Mouse (Mus musculus): ENCODE data around the gene Lce3a. TPM values are rescaled to one million over a fixed set of nuclear protein-coding genes. Genes with fewer than 3 reads are reported as not detected.
A peak's percentile ranks its signal among the peaks of the same experiment; 100 is the strongest.

Gene Lce3a
- not detected in 2 replicates for polyA plus RNA-seq (2012; rRNA removed)

DNA sequence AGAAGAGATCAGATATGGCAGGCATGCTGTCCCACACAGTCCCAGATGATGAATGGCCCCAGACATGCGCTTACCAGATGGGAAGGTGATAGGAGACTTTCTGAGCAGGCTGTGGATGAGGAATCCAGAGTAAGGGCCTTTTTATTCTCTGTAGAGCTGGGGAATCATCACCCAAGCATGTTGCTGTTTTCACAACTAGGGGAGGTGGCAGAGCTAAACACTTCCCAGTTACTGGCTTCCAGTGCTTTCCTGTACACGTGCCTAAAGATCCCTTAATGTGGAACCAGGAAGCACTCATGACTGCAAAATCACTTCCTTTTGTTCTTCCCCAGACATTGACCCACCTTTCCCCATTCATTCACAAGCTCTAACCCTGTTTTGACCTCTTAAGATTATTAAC lies at the start of gene Lce3a:
TSS of gene Lce3a (minus strand) at position 101 of the 400 bp plus-strand sequence.
- no peak for DNase-seq (ENCODE audit: low read depth, low spot score)
- WGBS: 51% methylated on average over 2 of the region's 2 CpGs

DNA sequence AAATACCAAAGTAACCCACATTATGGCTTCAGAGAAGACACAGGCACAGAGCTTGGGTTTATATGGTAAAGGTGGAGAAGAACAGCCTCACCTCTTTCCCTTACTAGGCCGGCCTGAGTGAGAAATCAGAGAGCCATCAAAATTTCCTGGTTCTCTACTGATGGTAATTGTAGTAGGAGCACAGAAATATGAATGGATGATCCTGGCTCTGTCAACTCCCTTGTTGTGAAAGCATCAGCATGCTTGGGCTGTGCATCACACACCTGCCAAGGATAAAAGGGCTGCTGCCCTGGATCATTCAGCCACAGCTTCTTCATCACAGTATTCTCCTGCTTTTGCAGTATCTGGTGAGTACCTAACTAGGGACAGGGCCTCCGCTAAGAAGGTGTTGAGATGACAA lies 40.7 kb upstream of the Lce3a start, which contains the start of gene Lce3e:
TSS of gene Lce3e (plus strand) at position 301 of the 400 bp plus-strand sequence.
- WGBS: 88% methylated on average over 2 of the region's 2 CpGs

DNA sequence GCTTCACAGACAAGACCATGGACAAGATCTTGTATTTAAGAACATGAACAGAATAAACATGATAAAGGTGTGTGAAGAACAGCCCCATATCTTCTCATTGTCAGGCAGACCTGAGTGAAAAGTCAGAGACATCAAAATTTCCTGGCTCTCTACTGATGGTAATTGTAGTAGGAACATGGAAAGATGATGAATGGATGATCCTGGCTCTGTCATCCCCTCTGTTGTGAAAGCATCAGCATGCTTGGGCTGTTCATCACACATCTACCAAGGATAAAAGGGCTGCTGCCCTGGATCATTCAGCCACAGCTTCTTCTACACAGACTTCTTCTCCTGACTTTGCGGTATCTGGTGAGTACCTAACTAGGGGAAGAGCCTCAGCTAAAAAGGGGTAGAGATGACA lies 31.1 kb upstream of the Lce3a start, which contains the start of gene Lce3d:
TSS of gene Lce3d (plus strand) at position 301 of the 400 bp plus-strand sequence.
- 94% methylated on average over 1 of the region's 1 CpGs for WGBS
- no peak for DNase-seq (ENCODE audit: low read depth, low spot score)

More for the DNA sequence above, 40.7 kb upstream of the Lce3a start, which contains the start of gene Lce3e:
- DNase-seq (ENCODE audit: low read depth, low spot score): no peak

DNA sequence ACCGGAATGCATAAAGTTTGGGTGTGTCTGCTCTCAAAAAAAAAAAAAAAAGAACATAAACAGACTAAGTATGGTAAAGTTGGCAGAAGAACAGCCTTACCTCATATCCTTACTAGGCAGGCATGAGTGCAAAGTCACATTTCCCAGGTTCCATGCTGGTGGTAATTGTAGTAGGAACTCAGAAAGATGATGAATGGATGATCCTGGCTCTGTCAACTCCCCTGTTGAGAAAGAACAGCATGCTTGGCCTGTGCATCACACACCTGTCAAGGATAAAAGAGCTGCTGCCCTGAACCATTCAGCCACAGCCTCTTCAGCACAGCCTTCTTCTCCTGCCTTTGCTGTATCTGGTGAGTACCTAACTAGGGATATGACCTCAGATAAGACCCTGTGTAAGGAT lies 18.2 kb upstream of the Lce3a start, which contains the start of gene Lce3c:
TSS of gene Lce3c (plus strand) at position 301 of the 400 bp plus-strand sequence.
- 21% methylated on average over 1 of the region's 1 CpGs for WGBS
- DNase-seq (ENCODE audit: low read depth, low spot score): no peak

DNA sequence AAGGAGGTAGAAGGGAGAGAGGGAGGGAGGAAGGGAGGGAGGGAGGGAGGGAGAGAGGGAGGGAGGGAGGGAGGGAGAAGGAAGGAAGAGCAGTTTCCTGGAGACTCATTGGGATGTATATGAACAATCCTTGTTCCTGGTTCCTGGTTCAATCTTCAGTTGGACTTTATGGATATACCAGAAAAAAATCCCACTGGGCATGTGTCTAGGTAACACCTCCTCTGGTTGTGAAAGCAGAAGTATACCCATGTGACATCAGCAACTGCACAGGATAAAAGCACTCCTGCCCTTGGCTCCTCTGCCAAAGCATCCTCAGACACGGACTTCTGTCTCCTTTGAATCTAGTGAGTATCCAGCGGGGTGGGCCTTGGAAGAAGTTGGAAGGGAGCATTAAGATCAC lies 6.6 kb upstream of the Lce3a start, which contains the start of gene Lce3b:
TSS of gene Lce3b (plus strand) at position 301 of the 400 bp plus-strand sequence.
- 57% methylated on average over 2 of the region's 2 CpGs for WGBS
- DNase-seq (ENCODE audit: low read depth, low spot score): no peak

DNA sequence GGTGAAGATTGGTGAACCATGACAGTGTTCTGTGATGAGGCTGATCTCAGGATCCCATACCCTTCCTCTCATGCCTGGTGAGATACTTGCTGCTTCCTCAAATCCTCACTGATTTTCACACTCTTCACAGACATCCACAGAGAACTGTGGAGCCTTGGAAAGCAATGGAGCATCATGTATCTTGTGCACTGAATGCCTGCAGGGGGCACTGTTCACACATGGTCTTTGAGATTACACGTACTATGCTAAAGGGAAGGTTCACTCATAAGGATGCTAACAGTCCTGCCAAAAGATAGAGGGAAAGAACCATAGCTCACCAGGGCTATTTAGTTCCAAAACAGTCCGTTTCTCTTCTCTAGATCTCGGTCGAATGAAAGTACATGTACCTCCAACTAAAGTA lies 5.7 kb downstream of the Lce3a start:
- peak; percentile 6 for DNase-seq (ENCODE audit: low read depth, low spot score)
- WGBS: 51% methylated on average over 4 of the region's 4 CpGs

DNA sequence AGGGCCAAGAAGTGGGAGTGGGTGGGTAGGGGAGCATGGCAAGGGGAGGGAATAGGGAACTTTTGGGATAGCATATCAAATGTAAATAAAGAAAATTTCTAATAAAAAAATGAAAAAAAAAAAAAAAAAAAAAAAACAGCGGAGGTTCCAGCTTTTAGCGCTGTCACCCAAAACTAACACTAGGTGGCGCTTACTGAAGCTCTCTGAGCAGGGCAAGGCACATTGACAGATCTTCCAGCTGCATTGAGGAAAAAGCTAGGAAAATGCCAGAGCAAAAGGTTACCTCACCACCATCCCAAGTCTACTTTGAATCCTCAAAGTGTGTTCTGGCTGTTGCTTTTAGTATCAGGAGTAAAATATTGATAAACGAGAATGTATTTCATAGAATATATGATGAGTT lies 18.5 kb downstream of the Lce3a start:
- 19% methylated on average over 4 of the region's 4 CpGs for WGBS
- no peak for DNase-seq (ENCODE audit: low read depth, low spot score)

DNA sequence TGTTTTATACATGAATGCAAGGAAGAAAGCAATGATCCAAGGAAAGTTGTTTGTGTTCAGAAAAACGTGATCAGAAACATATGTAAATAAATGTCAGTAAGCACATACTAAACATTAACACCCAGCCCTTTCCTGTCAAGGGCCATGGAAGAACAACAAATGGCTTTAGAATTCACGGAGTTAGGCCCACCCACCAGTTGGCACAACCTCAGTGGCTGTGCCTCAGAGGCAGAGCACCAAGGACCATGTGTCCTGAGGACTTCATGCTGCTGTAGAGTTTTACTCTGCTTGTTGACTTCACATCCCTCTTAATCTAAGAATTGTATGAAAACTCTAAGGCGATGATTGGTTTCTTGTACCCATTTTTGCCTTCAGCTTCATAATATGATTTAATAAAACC lies 20.8 kb downstream of the Lce3a start:
- no peak for DNase-seq (ENCODE audit: low read depth, low spot score)
- WGBS: 37% methylated on average over 3 of the region's 3 CpGs

DNA sequence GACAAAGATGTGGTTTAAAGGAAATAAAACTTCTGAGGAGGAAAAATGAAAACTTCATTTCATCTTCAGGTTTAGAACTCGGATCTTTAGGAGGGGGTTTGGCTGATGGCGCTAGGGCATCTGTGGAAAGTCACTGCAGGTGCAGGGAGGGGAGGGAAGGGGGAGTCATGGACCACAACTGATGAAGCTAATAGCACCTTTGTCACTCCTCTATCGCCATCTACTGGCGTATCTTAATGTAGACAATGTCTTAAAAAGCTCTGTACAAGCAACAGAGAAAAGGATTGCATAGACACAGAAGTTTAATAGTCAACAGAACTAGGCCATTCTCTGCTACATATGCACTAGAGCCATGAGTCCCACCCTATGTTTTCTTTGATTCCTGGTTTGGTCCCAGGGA lies 22.4 kb downstream of the Lce3a start:
- 39% methylated on average over 4 of the region's 4 CpGs for WGBS

DNA sequence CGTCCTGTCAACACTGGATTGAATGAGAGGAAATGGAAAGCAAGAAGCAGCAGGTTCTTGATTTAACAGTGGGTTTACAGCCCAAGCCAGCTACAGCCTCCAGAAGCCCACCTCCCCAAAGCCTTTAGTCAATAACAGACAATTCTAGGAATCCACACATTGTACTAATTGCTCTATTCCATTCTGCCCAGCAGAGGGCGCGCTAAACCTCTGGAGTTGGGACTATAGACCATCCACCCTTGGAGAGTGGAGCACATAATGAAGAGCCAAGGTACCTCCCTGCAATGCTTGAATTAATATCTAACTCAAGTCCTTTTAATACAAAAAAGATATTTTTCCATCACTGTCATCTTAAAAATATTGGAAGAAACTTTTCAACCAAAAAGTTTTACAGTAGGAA lies 23.0 kb downstream of the Lce3a start:
- DNase-seq (ENCODE audit: low read depth, low spot score): no peak
- WGBS: 18% methylated on average over 3 of the region's 3 CpGs

More for the DNA sequence above, 22.4 kb downstream of the Lce3a start:
- DNase-seq (ENCODE audit: low read depth, low spot score): no peak

DNA sequence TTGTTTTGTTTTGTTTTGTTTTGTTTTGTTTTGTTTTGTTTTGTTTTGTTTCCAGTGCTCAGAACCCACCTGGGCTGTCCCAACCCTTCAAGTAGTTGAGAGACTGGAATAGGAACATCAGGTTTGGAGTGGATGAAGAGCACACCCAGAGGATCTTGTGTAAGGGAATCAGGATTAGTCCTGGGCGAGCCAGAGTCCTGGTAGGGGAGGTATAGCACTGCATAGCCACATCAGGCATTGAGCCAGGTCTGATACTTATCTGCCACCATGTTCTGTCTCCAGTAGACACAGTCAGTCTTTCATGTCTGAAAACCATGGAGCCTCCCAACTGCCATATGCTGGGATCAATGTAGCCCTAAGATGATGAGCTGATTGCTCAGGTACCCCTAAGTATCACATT lies 31.5 kb downstream of the Lce3a start:
- WGBS: 34% methylated on average over 1 of the region's 1 CpGs
- DNase-seq (ENCODE audit: low read depth, low spot score): no peak

DNA sequence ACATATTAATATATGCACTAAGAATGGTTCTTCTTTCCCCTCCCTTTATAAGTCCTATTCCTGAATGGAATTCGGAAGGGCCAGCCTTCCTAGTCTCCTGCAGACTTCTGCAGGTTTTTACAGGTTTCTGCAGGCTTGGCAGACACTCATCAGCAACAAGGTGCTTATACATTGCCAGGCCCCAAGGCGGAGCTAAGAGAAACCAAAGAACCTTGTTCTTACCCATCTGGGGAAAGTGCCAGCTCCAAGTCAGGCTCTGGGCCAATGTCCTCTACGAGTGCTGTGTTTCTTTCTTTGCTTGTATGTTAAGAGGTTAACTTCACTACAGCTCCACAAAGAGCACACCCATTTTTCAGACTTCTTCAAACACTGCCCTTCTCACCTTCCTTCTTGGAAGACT lies 32.0 kb downstream of the Lce3a start:
- no peak for DNase-seq (ENCODE audit: low read depth, low spot score)
- WGBS: 38% methylated on average over 3 of the region's 3 CpGs

Other genes with a start within 250 kb of the Lce3a start
- gene Lce1c, start 247.0 kb downstream of the Lce3a start, polyA plus RNA-seq (2012; rRNA removed): not detected in 2 replicates
- not detected in 2 replicates for gene Lce1d, start 239.0 kb downstream of the Lce3a start, polyA plus RNA-seq (2012; rRNA removed)
- not detected in 2 replicates for gene Lce1e, start 217.2 kb downstream of the Lce3a start, polyA plus RNA-seq (2012; rRNA removed)
- gene Lce1f, start 205.9 kb downstream of the Lce3a start, polyA plus RNA-seq (2012; rRNA removed): not detected in 2 replicates
- gene Gm38119, start 187.1 kb downstream of the Lce3a start, polyA plus RNA-seq (2012; rRNA removed): not detected in 2 replicates
- not detected in 2 replicates for gene Lce1g, start 173.9 kb downstream of the Lce3a start, polyA plus RNA-seq (2012; rRNA removed)
- not detected in 2 replicates for gene Lce1h, start 161.2 kb downstream of the Lce3a start, polyA plus RNA-seq (2012; rRNA removed)
- gene Lce1i, start 147.3 kb downstream of the Lce3a start, polyA plus RNA-seq (2012; rRNA removed): not detected in 2 replicates
- gene Lce1j, start 135.7 kb downstream of the Lce3a start, polyA plus RNA-seq (2012; rRNA removed): not detected in 2 replicates
- not detected in 2 replicates for gene Lce1k, start 118.3 kb downstream of the Lce3a start, polyA plus RNA-seq (2012; rRNA removed)
- not detected in 2 replicates for gene Kprp, start 99.0 kb downstream of the Lce3a start, polyA plus RNA-seq (2012; rRNA removed)
- gene Lce1l, start 74.9 kb downstream of the Lce3a start, polyA plus RNA-seq (2012; rRNA removed): not detected in 2 replicates
- not detected in 2 replicates for gene 2310050C09Rik, start 56.0 kb downstream of the Lce3a start, polyA plus RNA-seq (2012; rRNA removed)
- gene Lce3b, start 6.7 kb upstream of the Lce3a start, polyA plus RNA-seq (2012; rRNA removed): 0.26 TPM in 1 of 2 replicates, not detected in the other
- not detected in 2 replicates for gene Lce3c, start 18.3 kb upstream of the Lce3a start, polyA plus RNA-seq (2012; rRNA removed)
- not detected in 2 replicates for gene Lce3d, start 31.2 kb upstream of the Lce3a start, polyA plus RNA-seq (2012; rRNA removed)
- not detected in 2 replicates for gene Lce3e, start 40.8 kb upstream of the Lce3a start, polyA plus RNA-seq (2012; rRNA removed)
- gene Lce3f, start 66.0 kb upstream of the Lce3a start, polyA plus RNA-seq (2012; rRNA removed): not detected in 2 replicates
- 0.18 and 0.21 TPM in 2 replicates for gene Crct1, start 89.5 kb upstream of the Lce3a start, polyA plus RNA-seq (2012; rRNA removed)
- not detected in 2 replicates for gene Lce1m, start 92.8 kb upstream of the Lce3a start, polyA plus RNA-seq (2012; rRNA removed)
- not detected in 2 replicates for gene Gm4858, start 142.6 kb upstream of the Lce3a start, polyA plus RNA-seq (2012; rRNA removed)
- not detected in 2 replicates for gene Crnn, start 218.6 kb upstream of the Lce3a start, polyA plus RNA-seq (2012; rRNA removed)